Mouse (Mus musculus) gastrocnemius, postnatal 14 days (tissue): ENCODE results near the gene Pcsk5. TPM values are rescaled to one million over a fixed set of nuclear protein-coding genes. Genes with fewer than 3 reads are reported as not detected.

Source experiments
- DNase-seq: peaks from one replicate; pipeline ENCODE4 v3.0.0; 2021; ENCODE audit warnings: mixed read lengths
- intact Hi-C: fragments of 180-260 bp; cut with DNase I; formaldehyde crosslinking; loops from one replicate; pipeline ENCODE4 v1.15.1; 2025; ENCODE audit warnings: low total_unique reads
- total RNA-seq, 2 experiments: library from RNA; stranded (reverse); gene quantifications; 2 replicates each; pipeline ENCODE4 v1.2.3; 2021

Pcsk5 gene
- total RNA-seq, 2 experiments from 2014 or later, result 6.2 to 7.0 TPM

DNA sequence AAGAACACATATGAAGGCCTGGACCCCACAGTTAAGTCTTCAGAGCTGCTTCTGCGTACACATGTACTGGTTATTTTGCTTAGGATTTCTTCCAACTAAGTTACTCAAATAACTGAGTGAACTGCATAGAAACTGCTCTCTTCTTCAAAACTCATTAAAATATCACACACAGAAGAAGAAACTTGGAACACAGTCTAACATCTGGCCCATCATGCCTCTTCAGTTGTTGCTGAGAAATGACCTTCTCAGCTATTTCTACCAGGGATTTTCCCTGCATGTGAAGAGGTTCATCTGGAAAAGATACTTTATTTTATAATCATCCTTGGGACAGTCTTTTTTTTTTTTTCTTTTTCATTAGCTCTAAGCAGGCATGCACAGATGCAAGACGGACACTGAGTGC, 231.3 kb downstream of the Pcsk5 start:
- no peak for DNase-seq
- intact Hi-C loops, result no loop called here

DNA sequence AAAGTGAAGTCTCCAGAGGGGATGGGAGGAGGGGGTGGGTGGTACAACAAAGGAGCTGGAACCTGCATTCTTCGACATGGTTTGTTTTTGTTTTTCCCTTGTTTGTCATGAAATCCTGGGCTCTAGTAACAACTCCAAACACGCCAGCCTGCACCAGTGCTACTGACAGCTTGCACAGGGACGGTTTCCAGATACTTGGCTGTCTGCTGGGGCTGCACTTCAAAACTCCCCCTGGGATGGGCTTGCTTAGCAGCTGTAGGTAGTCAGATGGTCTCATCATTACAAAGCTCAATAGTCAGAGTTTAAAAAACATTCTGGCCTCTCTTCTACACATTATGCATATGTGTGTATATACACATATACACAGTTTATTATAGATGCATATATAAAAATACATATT, 234.1 kb downstream of the Pcsk5 start:
- DNase-seq, result no peak
- intact Hi-C loops, result no loop called here

DNA sequence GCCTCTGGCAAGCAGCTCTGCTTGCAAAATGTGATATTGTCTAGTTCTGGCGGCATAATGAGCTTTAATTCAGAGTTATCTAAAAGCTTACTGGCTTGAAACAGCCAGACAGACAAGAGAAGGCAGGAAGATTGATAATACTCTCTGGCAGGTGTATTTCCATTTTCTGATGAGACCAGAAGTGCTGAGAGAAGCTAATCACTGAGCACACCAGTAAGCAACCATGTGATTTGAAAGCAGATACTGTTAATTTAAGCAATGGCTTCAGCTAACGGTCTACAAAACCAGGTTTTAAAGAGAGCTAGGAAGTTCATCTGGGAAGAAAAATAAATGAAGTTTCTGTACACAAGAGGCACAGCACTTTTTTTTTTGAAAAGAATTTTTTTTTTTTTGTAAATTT, 237.1 kb downstream of the Pcsk5 start:
- no peak for DNase-seq
- intact Hi-C loops, result no loop called here

- no peak for DNase-seq
- intact Hi-C loops, result no loop called here
Observed at GRCm38 (mm10) chr19:17592790-17593189, 244.6 kb downstream of the Pcsk5 start.

GRCm38 (mm10) chr19:17591335-17591734, 246.1 kb downstream of the Pcsk5 start:
- intact Hi-C loops, result no loop called here
- DNase-seq, result peak; percentile 47

DNA sequence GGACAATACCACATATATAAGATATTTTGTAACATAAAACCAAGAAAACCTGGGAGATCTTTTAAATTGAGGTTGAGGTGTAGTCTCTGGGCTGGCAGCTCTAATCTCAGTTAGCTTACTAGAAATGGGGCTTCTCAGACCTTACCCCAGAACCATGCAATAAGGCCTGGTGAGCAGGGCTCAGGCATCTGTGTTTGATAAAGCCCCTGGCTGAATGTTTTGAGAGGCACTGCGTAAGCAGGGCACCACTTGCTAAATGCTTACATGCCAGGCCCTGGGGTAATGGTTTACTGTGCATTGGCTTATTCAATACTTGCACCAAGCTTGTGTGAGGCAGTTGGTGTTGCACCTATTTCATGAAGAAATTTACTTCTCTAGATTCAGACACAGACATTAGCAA, 247.1 kb downstream of the Pcsk5 start:
- no peak for DNase-seq
- intact Hi-C loops, result no loop called here

DNA sequence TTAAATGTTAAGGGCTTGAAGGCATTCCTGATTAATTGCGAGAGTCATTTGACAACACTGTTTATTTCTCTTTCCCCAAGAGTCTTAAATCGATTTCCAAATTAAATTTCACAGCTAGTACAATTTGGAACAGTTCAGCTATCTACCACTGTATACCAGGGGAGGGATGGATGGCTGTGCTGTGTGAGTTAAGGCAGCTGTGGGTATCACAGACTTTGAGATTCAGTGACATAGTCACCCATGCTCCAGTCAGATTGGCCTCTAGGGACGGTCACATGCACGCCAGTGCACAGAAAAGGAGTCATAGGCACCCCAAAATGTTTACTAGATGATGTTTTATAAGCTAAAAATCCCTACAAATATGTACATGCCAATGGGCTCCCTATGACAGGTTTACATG, 260.0 kb downstream of the Pcsk5 start:
- intact Hi-C loops, result no loop called here
- no peak for DNase-seq

DNA sequence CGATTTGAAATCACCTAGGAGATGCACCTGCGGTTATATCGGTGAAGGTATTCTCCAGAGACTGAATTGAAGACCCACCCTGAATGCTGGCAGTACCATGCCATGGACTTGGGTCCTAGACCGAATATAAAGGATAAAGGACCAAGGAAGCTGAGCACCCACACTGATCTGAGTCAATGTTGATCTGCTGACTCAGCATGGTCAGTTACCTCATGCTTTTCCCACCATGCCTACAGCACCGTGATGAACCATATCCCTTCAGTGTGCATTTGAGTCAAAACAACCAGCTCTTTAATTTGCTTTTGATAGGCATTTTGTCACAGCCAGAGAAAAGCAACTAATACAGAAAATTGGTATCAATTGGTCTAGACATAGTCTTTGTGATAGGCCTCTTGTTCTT, 262.9 kb downstream of the Pcsk5 start:
- DNase-seq, result no peak
- intact Hi-C loops, result no loop called here

DNA sequence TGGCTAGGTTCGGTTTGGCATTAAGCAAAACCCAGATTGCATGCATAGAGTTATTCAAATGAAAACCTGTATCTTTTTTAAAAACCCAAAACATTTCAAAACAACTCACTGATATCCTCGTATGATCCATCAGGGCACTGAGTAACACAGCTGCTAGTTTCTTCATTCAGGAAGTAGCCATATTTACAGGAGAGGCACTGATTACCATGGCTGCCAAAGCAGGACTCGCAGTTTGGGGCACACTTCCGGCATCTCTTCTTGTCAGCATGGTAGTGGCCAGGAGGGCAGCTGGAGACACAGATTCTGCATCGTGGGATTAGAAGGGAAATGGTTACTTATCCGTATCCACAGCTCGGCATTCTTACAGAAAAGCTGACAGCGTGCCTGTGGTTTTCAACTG, 265.1 kb downstream of the Pcsk5 start:
- intact Hi-C loops, result no loop called here

GRCm38 (mm10) chr19:17570936-17571335, 266.5 kb downstream of the Pcsk5 start:
- DNase-seq, result no peak
- intact Hi-C loops, result no loop called here

More for the DNA sequence above, 265.1 kb downstream of the Pcsk5 start:
- DNase-seq, result no peak

DNA sequence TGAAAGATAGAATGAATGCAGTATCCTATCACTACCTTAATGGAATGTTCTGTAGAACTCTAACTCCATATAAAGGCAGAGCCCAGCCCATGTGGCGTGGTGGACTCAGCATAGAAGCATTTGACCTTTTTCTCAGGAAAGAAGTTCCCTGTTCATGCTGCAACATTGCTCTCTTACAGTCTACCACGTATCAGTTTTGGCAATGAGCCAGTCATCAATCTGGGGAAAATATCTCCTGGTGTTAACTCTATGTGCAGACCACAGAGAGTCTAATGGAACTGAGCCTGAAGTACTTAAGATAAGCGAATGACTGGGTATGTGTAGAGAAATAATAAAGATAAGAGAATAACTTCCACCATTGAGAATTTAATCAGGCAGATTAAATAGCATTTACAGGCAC, 270.2 kb downstream of the Pcsk5 start:
- no peak for DNase-seq
- intact Hi-C loops, result no loop called here

GRCm38 (mm10) chr19:17566097-17566496, 271.3 kb downstream of the Pcsk5 start:
- intact Hi-C loops, result no loop called here
- DNase-seq, result no peak

- no peak for DNase-seq
- intact Hi-C loops, result no loop called here
Observed at GRCm38 (mm10) chr19:17558764-17559163, 278.7 kb downstream of the Pcsk5 start.

GRCm38 (mm10) chr19:17555159-17555558, 282.3 kb downstream of the Pcsk5 start:
- intact Hi-C loops, result no loop called here
- peak; percentile 13 for DNase-seq

- no peak for DNase-seq
- intact Hi-C loops, result no loop called here
Observed at GRCm38 (mm10) chr19:17554571-17554970, 282.9 kb downstream of the Pcsk5 start.

- intact Hi-C loops, result no loop called here
- DNase-seq, result no peak
Observed at GRCm38 (mm10) chr19:17553396-17554100, 283.9 kb downstream of the Pcsk5 start.

DNA sequence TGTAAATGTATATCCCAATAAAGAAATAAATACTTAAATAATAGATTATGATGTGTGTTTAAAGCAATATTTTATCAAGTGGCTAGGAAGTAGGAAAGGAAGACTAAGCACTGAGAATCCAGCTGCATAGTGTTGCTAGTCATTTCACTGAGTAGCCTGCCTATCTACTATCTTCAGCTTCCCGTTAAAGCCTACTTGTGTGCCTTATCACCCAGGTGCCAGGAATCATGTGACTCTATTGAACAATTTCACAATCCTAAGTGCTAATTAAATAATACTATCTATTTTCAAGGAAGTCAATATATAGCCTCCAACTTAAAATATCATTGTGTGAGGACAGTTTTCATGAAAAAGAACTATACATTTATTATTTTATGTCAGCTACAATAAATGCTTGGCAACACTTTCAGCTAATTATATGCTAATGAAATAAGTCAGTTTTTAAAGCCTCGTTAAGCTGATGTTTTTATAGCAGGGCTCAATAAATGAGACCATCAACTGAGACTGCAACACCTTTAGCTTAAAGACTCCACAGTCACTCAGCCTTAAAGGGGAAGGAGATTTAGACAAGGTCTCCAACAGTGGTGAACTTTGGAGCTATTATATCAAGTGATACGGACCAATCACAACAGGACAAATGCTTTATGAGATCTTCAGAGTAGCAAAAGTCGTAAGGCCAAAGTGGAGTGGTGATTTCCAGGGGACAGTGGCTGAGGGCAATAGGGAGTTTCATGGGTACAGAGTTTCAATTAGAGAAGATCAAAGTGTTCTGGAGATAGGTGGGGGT, 308.5 kb downstream of the Pcsk5 start:
- intact Hi-C loops, result no loop called here
- DNase-seq, result no peak

DNA sequence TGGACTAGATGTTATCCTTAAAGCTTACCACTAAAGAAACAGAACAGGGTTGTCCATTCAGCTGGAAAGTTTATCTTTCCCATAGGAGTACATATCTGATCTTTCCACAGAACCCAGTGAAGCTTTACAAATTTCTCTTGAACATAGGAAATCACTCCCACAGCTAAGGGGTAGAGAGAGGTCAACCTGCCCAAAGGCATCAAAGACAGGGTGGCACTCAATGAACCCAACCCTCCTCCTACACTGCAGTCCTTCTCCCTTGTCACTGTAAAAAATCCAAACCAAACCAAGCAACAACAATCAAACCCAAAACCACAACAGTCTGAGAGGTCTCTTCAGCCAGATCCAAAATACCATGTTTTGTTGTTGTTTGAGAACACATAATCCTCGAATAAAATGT, 311.9 kb downstream of the Pcsk5 start:
- intact Hi-C loops, result no loop called here
- DNase-seq, result no peak

- intact Hi-C loops, result no loop called here
- no peak for DNase-seq
Observed at GRCm38 (mm10) chr19:17514456-17514855, 323.0 kb downstream of the Pcsk5 start.

GRCm38 (mm10) chr19:17511283-17511682, 326.1 kb downstream of the Pcsk5 start:
- intact Hi-C loops, result no loop called here
- no peak for DNase-seq

DNA sequence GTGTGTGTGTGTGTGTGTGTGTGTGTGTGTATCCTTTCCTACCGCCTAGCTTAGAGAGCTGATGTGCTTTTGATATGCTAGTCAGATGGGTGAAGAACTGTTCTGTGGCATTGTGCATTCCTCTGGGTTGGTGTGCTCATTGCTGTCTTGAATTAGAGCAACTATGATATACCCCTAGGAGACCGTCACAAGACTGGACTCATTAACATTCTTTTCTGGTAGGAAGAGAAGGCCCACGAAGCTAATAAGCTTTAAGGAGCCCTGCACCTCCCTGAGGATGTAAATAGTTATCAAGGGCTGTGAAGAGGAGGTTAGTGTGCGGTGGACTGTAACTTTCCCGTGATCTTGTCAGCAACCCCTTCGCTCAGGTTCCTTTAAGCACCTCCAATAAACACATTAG, 333.2 kb downstream of the Pcsk5 start:
- no peak for DNase-seq
- intact Hi-C loops, result no loop called here
